Mouse (Mus musculus): ENCODE measurements around the gene Samhd1.
A peak's percentile ranks its signal among the peaks of the same experiment; 100 is the strongest.
"Not testable (repeated sequence)": the region's sequence is repeated elsewhere in the genome, so short reads cannot be mapped to it uniquely, and the experiment has no call there.

Samhd1 gene

DNA sequence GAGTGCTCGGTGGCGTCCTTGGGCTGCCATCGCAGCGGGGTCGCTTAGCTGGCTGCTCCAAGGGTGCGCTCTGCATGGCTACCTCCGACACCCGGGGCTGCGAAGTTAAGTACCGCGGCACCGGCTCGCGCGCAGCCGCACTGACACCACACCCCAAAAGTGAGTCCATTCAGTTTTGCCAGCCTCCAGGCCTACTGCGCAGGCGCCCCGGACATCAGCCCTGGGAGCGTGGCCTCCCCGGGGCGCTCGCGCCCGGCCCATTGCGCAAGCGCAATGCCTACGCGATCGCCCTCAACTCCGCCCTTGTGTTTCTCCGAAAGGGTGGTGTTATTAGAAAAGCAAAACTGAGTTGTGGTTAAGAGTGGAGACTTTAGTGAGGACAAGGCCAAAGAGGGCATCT is at the start of gene Samhd1:
Gene Samhd1 (minus strand): TSS at position 252 of the 400 bp plus-strand sequence.
- peak; percentile 97 for DNase-seq (ENCODE audit: low read depth)

DNA sequence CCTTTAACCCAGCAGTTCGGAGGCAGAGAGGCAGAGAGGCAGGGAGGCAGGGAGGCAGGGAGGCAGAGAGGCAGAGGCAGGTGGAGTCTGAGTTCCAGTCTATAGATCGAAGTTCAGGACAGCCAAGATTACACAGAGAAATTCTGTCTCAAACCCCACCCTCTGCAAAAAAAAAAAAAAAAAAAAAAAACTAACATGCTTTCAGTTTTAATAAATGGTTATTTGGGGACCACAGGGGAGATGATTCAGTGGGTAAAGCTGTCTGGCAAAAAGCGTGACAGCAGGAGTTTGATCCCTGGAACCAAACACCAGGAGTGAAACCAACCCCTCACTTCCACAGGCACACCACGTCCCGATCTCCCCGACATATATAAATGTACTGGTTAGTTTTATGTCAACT is 43.1 kb upstream of the Samhd1 start:
- no peak for DNase-seq (ENCODE audit: low read depth)

DNA sequence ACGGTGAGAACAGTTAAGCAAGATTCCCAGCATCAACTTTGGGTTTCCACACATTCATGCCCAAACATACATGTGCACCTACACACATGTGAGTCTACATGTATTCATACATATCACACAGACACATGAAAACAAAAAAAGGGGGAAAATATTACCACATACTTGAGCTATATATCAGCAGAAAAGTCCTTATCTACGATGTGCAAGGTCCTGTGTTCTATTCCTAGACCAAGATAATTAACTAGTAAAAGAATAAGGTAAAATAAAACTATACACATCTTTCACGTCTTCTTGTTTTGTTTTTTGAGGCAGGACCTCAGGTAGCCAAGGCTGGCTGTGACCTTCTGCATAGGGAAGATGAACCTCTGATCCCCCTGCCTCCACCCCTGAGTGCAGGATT is 41.2 kb upstream of the Samhd1 start:
- no peak for DNase-seq (ENCODE audit: low read depth)

DNA sequence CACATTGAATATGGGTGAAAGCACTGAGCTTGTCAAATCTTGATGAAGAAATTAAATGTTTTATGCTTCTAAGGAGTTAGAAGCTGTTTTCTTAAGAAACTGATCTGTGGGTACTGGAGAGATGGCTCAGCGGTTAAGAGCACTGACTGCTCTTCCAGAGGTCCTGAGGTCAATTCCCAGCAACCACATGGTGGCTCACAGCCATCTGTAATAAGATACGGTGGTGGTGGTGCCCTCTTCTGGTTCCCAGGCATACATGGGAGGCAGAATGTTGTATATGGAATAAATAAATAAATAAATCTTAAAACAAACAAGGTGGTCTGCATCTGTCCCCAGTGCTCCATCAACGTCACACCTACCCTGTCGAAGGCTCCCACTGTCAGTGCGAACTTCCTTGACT is 39.4 kb upstream of the Samhd1 start:
- no peak for DNase-seq (ENCODE audit: low read depth)

DNA sequence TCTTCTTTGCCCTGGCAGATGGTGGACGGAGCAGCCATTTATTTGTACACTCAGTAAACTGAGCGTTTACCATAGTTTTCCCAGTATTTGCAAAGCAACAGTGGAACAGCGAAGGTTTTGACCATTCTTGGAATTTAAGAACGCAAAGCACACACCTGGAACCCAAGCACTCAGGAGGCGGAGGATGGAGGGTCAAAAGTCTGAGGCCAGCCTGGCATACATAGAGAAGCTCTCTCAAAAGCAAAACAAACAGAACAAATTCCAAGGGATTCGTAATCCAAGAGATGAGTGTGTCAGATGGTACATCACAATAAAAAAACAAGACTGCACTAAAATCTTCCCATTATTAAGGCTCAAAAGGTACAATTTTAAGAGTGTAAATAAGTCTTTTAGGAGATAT is 38.5 kb upstream of the Samhd1 start:
- DNase-seq (ENCODE audit: low read depth) = no peak

DNA sequence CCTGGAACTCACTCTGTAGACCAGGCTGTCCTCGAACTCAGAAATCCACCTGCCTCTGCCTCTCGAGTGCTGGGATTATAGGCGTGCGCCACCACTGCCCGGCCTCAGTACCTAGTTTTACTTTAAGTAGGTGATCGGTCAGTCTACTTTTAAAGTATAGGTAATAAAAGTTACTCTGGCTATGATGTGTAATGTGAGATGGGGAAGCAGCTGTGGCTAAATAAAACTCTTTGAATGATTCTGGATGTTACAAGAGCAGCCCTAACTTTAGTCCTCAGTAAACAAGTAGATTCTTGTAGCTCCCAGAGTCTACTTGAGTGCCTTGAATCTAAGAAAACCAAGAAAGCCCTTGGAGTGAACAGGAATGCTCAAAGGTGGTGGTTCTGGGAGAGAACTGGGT is 37.9 kb upstream of the Samhd1 start:
- DNase-seq (ENCODE audit: low read depth) = no peak

DNA sequence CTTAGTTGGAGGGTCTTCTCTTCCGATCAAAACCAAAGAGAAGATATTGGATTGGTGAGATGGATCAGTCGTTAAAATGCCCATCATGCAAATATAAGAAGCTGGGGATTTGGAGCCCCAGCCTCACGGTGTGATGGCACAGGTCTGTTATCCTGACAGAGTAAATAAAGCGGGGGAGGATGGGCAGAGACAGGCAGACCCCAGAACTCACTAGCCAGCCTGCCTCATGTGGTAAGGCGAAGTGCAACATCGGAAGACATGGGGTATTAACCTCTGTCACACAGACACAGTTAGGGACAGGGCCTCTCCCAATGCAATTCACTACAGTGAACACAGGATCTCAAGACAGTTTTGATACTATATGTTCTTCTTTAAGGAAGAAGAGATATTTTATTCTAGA is 35.6 kb upstream of the Samhd1 start:
- DNase-seq (ENCODE audit: low read depth) = no peak

DNA sequence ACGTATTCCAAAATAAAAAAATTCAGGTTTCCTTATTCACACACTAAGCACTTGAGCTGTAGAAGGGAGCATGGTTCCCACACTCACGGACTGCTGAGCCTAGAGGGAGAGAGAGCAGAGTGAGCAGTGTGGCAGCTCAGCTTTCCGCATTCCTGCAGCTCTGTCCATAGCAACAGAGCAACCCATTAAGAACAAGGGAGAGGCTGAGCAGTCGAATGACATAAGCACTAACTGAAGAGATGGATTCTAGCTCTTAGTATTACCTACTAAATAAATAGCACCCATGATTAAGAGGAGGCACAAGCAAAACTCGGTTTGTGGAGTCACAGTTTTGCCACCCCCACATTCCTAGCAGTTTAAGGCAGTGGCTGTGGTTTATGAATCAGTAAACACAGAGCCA is 35.1 kb upstream of the Samhd1 start:
- no peak for DNase-seq (ENCODE audit: low read depth)

DNA sequence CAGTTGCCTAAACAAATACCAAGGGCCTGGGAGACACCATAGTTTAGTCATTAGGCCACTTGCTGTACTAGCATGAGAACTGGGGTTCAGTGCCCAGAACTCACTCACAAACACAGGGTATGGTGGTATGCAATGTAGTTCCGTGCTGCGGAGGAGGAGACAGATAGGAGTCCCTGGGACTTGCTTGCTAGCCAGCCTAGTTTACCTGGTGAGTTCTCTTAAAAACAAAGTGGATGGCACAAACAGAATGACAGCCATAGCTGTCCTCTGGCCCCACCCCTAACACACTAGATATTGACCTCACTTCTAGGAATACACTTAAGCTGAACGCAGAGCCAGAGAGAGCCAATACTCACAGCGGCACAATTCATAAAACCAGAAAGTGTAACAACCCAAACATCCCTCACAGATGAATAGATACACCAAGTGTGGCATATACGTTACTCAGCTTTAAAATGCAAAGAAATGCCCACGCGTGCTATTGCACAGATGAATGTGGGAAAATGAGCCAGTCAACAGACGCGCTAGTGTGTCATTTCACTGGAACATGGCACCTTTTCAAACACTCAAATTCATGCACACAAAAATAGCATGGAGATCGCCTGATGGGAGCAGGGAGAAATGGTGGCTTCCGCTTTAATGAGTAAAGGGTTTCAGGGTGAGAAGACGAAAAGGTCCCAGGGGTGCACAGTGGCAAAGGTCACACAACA is 31.5 kb upstream of the Samhd1 start:
- DNase-seq (ENCODE audit: low read depth) = no peak

DNA sequence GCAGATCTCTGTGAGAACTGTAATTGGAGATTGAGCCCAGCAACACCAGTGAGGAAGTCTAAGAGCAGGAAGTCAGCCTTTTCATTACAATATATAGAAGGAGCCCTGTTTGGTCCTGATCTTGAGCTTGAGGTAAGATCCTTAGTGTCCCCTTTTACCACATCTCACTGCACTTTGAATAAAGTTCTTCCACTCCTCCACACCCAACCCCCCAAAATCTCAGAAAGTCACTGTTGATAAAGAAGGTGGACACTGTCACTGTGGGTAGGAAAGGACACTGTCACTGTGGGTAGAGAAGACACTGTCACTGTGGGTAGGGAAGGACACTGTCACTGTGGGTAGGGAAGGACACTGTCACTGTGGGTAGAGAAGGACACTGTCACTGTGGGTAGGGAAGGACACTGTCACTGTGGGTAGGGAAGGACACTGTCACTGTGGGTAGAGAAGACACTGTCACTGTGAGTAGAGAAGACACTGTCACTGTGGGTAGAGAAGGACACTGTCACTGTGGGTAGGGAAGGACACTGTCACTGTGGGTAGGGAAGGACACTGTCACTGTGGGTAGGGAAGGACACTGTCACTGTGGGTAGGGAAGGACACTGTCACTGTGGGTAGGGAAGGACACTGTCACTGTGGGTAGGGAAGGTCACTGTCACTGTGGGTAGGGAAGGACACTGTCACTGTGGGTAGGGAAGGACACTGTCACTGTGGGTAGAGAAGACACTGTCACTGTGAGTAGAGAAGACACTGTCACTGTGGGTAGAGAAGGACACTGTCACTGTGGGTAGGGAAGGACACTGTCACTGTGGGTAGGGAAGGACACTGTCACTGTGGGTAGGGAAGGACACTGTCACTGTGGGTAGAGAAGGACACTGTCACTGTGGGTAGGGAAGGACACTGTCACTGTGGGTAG is 30.5 kb upstream of the Samhd1 start:
- DNase-seq (ENCODE audit: low read depth) = not testable (repeated sequence)

DNA sequence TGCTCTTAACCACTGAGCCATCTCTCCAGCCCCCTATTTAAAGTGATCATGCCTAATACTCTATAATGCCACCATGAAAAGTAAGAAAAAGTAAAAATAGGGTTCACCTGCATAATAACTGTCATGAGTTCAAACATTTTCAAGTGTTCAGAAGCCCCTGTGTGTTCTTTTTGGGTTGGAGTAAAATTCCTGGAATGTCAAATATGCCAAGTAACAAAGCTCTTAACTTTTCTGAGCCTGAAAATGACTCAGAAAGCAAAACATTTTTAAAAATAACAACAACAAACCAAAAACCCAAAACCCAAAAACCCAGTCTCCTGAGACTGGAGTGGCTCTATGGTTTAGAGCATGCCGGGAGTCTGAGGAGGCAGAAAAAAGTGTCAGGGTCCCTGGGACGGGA is 29.0 kb upstream of the Samhd1 start:
- no peak for DNase-seq (ENCODE audit: low read depth)

DNA sequence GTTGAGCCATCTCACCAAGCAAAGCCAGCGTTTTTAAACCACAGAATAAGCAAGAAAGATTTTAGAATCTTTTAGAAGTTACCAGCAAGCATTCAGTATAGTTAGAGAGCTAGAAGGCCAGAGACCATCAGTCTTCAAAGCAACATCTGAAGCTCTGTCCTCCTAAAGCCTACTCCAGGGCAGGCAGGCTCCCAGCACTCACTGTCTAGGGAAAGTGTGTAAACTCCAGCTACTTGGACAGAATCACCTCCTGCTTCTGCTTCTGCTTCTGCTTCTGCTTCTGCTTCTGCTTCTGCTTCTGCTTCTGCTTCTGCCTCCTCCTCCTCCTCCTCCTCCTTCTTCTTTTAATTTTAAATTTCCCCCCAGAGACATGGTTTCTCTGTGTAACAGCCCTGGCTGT is 21.0 kb upstream of the Samhd1 start:
- no peak for DNase-seq (ENCODE audit: low read depth)

DNA sequence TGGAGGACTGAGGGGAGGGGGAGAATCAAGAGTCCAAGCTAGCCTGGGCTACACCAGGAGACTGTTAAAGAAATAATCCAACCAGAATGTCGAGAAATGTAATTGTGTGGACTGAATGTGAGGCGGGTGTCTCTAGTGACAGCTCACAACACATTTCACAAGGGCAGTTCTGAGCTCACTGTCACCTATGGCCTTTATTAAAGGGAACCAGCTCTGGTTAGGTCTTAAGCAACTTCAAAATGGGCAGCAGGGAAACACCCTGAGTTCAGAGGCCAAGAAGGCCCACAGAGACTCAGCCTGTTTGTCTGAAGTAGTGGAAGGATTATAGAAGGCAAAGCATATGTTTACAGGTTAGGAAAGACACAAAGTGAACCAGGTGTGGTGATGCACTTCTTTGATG is 18.2 kb upstream of the Samhd1 start:
- DNase-seq (ENCODE audit: low read depth) = no peak

DNA sequence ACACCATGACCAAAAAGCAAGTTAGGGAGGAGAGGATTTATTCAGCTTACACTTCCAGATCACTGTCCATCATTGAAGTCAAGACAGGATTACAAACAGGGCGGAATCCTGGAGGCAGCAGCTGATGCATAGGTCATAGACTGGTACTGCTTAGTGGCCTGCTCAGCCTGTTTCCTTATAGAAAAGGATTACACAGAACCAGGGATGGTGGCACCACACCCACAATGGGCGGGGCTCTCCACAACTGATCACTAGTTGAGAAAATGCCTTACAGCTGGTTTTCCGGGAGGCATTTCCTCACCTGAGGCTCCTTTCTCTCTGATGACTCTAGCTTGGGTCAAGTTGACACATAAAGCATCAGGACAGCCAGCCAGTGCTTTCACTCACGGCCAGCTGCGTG is 13.4 kb upstream of the Samhd1 start:
- no peak for DNase-seq (ENCODE audit: low read depth)

DNA sequence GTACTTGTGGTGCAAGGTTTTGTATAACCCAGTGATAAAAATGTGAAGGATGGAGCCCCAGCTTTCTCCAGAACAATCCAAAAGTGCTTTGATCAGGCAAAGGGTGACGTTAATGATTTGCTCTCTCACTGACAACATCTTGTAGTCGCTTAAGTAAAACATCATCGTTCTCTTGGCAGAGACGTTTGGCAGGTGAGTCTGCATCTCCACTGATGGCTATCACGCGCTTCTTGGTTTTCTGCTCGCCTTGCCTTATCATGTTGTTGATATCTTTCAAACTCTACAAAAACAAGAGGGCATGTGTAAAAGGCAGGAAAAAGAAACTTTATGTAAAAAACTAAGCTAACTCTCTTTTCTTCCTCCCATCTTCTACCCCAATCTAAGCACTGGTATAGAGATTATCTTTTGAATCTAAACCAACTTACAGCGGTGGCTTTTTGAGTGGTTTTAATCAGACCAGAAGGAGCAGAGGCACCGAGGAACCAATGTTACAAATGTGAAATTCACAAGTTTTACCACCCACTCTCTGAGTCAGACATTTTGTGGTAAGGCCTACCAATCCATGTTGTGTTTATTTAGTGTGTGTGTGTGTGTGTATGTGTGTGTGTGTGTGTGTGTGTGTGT is 12.4 kb upstream of the Samhd1 start:
- no peak for DNase-seq (ENCODE audit: low read depth)

DNA sequence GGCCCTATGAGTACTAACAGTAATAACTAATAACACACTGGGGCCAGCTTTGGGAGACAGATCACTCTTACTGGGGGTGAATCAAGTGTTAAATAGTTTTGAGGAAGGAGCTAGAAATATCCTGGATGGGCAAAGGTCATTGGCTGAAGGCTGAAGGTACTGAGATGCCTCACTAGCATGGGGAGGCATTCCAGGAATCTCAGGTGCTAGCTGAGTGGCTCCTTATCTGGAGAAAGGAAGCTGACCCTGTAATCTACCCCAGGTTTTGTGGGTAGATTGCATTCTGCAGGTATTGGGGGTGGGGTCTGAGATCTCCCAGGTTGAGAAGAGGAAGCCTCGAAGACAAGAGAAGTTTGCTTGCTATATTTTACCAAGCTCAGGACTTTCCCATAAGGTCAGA is 10.1 kb upstream of the Samhd1 start:
- no peak for DNase-seq (ENCODE audit: low read depth)

DNA sequence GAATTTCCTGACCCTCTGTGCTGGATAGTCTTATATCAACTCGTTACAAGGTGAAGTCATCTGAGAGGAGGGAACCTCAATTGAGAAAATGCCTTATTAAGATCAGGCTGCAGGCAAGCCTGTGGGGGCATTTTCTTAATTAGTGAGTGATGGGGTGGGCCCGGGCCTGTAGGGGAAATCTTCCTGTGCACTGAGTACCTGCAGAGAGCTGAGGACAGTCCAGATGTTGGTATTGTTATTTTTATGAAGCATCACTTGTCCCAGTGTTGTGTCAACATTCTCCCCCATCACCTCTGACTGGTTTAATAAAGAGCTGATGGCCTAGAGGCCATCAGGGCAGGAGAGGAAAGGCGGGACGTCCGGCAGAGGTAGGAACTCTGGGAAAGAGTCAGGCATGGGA is 9.1 kb upstream of the Samhd1 start:
- no peak for DNase-seq (ENCODE audit: low read depth)

DNA sequence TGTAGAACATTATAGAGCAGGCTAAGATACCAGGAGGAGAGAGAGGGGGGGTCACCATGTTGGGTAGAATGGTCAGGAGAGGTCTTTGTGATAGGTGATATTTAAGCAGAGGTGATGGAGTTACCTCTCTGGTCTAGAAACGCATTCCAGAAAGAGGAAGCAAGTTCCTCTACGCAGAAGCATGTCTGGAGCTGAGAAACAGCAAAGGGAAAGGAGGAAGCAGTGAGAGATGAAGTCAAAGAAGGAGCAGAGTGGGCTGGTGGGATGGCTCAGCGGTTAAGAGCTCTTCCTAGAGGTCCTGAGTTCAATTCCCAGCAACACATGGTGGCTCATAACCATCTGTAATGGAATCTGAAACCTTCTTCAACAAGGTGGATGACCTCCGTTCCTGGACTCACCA is 6.9 kb upstream of the Samhd1 start:
- DNase-seq (ENCODE audit: low read depth) = no peak

DNA sequence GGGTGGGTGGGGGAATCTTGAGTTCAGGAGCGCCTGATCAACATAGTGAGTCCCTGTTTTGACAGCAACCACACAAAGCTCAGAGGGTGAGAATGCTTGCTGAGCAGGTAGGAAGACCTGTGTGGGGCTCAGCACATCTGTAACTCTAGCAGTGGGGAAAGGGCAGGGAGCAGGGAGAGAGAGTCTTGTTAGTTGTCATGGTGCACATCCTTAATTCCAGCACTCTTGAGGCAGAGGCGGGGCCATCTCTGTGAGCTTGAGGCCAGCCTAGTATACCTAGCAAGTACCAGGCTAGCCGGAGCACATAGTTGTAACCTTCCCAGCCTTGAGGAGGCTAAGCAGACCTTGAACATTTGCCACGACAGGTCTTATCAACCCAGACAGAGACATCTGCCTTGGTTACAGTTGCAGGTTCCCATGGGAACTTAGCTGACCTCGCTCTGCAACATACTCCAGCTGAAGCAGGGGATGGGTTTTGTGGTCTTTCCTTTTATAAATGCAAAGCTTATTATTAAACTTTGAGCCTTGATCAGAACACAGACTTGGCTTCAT is 4.3 kb upstream of the Samhd1 start:
- no peak for DNase-seq (ENCODE audit: low read depth)

DNA sequence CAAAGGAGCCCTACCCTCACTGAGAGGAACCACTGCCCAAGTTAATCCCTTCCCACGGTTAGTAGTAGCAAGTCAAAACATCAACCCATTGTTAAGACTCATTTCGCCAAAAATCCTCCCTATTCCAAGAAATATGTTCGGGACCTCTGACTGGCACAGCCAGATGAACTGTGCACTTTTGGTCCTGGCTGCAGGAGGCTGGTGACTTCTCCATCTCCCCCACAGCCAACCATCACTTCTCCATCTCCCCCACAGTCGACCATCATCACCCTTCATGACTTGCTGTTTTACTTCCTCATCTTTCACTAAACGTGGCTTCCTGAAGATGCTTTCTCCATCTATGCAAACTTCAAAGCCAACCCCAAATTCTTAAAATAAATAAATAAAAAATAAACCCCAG is 3.7 kb upstream of the Samhd1 start:
- DNase-seq (ENCODE audit: low read depth) = no peak

DNA sequence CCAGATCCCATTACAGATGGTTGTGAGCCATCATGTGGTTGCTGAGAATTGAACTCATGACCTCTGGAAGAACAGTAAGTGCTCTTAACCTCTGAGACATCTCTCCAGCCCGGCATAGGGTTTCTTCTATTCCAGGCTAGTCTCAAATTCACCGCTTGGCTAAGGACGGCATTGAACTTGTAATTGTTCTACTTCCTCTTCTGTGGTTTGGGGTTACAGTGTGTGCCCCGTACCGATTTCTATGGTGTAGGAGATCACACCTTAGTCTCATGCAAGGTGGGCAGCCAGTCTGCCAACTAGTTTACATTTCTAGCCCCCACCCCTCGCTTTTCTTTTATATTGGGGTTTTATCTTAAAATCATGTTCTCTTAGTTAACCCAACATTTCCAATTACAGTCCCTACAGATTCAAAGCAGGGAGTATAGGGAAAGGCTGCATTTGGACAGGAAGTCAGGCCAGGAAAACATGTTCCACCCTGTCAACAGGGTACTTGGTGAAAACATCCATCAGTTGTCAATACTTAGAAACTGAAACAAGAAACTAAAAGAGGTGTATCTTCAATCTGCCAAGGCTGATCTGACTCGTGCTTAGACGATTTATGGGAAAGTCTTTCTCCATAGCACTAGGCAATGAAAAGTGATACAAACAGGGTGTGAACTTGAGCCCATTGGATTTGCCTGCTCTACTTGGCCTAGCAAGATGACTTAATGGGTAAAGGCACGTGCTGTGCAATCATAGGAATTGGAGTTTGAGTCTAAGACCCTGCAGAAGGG is 3.1 kb upstream of the Samhd1 start:
- DNase-seq (ENCODE audit: low read depth) = no peak

DNA sequence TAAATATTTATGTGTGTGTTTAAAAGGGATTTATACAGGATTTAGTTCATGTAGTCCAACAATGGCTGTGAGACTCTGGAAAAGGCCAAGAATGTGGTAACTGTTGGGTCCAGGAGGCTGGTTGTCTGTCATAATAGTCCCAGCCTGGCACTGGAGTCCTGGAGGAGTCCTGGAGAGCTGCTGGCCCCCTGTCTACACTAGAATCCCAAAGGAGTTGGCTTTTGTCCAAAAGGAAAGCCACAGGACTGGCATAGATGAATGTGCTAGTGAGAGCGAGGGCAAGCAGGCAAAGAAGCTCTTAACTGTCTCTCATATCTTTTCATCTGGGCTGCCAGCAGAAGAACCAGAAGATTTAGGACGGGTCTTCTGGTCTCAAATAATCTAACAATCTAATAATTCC is 1.6 kb upstream of the Samhd1 start:
- DNase-seq (ENCODE audit: low read depth) = no peak
